Mouse (Mus musculus): ENCODE measurements at regions not wholly inside any gene's neighbourhood (a gene's known extent, or its start where the extent isn't known, plus 50 kb on each side); places are given as distances from the start of the nearest gene placed in this dataset.

GRCm38 (mm10) chr12:79961881-79962280 is 150.9 kb downstream of the Zfp36l1 start:
- no peak for TF ChIP-seq CTCF (IDR thresholded peaks at IDR 0.05; ENCODE audit: low read depth)

GRCm38 (mm10) chr12:79961076-79961475 is 151.7 kb downstream of the Zfp36l1 start:
- peaks cover 2% of the 10 kb centered on the region for H3K4me1 ChIP-seq (ENCODE audit: insufficient read depth)
- no peaks in the 10 kb centered on the region for H3K36me3 ChIP-seq (ENCODE audit: insufficient read depth)
- no peak overlapping the region for H3K4me2 ChIP-seq (ENCODE audit: low read depth)
- 85% methylated on average over 6 of the region's 6 CpGs for WGBS
- DNase-seq (no peak), ATAC-seq (no peak)
- TF ChIP-seq CTCF (IDR thresholded peaks at IDR 0.05; ENCODE audit: low read depth), result no peak
- H3K4me3 ChIP-seq (ENCODE audit: low read depth, low read length), result no peak overlapping the region
- H3K27ac ChIP-seq (ENCODE audit: low read depth, low read length), result no peak overlapping the region
- H3K9me3 ChIP-seq (ENCODE audit: low read length), result no peaks in the 10 kb centered on the region
- no peak overlapping the region for H3K9ac ChIP-seq
- H3K27me3 ChIP-seq (ENCODE audit: insufficient read depth, low read length), result no peaks in the 10 kb centered on the region

More at GRCm38 (mm10) chr12:79961881-79962280, 150.9 kb downstream of the Zfp36l1 start:
- Histone ChIP-seq H3K4me3 (ENCODE audit: low read depth, low read length) (no peak overlapping the region), H3K27ac (ENCODE audit: low read depth, low read length) (no peak overlapping the region), H3K4me1 (ENCODE audit: insufficient read depth) (peaks cover 4% of the 10 kb centered on the region), H3K9me3 (ENCODE audit: low read length) (no peaks in the 10 kb centered on the region), H3K4me2 (ENCODE audit: low read depth) (no peak overlapping the region), H3K36me3 (ENCODE audit: insufficient read depth) (no peaks in the 10 kb centered on the region), H3K27me3 (ENCODE audit: insufficient read depth, low read length) (no peaks in the 10 kb centered on the region), H3K9ac (no peak overlapping the region)
- ATAC-seq, result no peak; the same call in 1 of the 2 replicates
- DNase-seq, result peak; percentile 14
- 48% methylated on average over 4 of the region's 4 CpGs for WGBS

- Histone ChIP-seq H3K4me2 (ENCODE audit: low read depth) (no peak overlapping the region), H3K27ac (ENCODE audit: low read depth, low read length) (no peak overlapping the region), H3K36me3 (ENCODE audit: insufficient read depth) (no peaks in the 10 kb centered on the region), H3K4me1 (ENCODE audit: insufficient read depth) (no peaks in the 10 kb centered on the region), H3K9me3 (ENCODE audit: low read length) (no peaks in the 10 kb centered on the region), H3K4me3 (ENCODE audit: low read depth, low read length) (no peak overlapping the region), H3K9ac (no peak overlapping the region), H3K27me3 (ENCODE audit: insufficient read depth, low read length) (no peaks in the 10 kb centered on the region)
- no peak for TF ChIP-seq CTCF (IDR thresholded peaks at IDR 0.05; ENCODE audit: low read depth)
- ATAC-seq (no peak), DNase-seq (no peak)
- WGBS, result 86% methylated on average over 4 of the region's 4 CpGs
Observed at GRCm38 (mm10) chr12:79960446-79960845, 152.4 kb downstream of the Zfp36l1 start.

- no peak overlapping the region for H3K9ac ChIP-seq
- H3K4me2 ChIP-seq (ENCODE audit: low read depth), result no peak overlapping the region
- H3K36me3 ChIP-seq (ENCODE audit: insufficient read depth), result no peaks in the 10 kb centered on the region
- no peaks in the 10 kb centered on the region for H3K27me3 ChIP-seq (ENCODE audit: insufficient read depth, low read length)
- no peak overlapping the region for H3K27ac ChIP-seq (ENCODE audit: low read depth, low read length)
- H3K4me3 ChIP-seq (ENCODE audit: low read depth, low read length), result no peak overlapping the region
- H3K9me3 ChIP-seq (ENCODE audit: low read length), result no peaks in the 10 kb centered on the region
- WGBS, result 94% methylated on average over 14 of the region's 14 CpGs
- no peaks in the 10 kb centered on the region for H3K4me1 ChIP-seq (ENCODE audit: insufficient read depth)
- ATAC-seq (no peak), DNase-seq (no peak)
- no peak for TF ChIP-seq CTCF (IDR thresholded peaks at IDR 0.05; ENCODE audit: low read depth)
Observed at GRCm38 (mm10) chr12:79959540-79960305, 153.1 kb downstream of the Zfp36l1 start.

- no peak overlapping the region for H3K27ac ChIP-seq (ENCODE audit: low read depth, low read length)
- WGBS, result 77% methylated on average over 4 of the region's 4 CpGs
- no peak for DNase-seq
- H3K36me3 ChIP-seq (ENCODE audit: insufficient read depth), result no peaks in the 10 kb centered on the region
- no peaks in the 10 kb centered on the region for H3K4me1 ChIP-seq (ENCODE audit: insufficient read depth)
- TF ChIP-seq CTCF (IDR thresholded peaks at IDR 0.05; ENCODE audit: low read depth), result no peak
- H3K27me3 ChIP-seq (ENCODE audit: insufficient read depth, low read length), result no peaks in the 10 kb centered on the region
- H3K9ac ChIP-seq, result no peak overlapping the region
- no peak overlapping the region for H3K4me3 ChIP-seq (ENCODE audit: low read depth, low read length)
- no peak for ATAC-seq
- no peaks in the 10 kb centered on the region for H3K9me3 ChIP-seq (ENCODE audit: low read length)
- no peak overlapping the region for H3K4me2 ChIP-seq (ENCODE audit: low read depth)
Observed at GRCm38 (mm10) chr12:79957211-79957610, 155.6 kb downstream of the Zfp36l1 start.

GRCm38 (mm10) chr12:79956351-79956750 is 156.5 kb downstream of the Zfp36l1 start:
- ATAC-seq, result no peak
- no peak for TF ChIP-seq CTCF (IDR thresholded peaks at IDR 0.05; ENCODE audit: low read depth)
- DNase-seq, result no peak
- H3K4me2 ChIP-seq (ENCODE audit: low read depth), result no peak overlapping the region
- no peaks in the 10 kb centered on the region for H3K36me3 ChIP-seq (ENCODE audit: insufficient read depth)
- H3K27ac ChIP-seq (ENCODE audit: low read depth, low read length), result no peak overlapping the region
- no peak overlapping the region for H3K4me3 ChIP-seq (ENCODE audit: low read depth, low read length)
- H3K9me3 ChIP-seq (ENCODE audit: low read length), result no peaks in the 10 kb centered on the region
- H3K9ac ChIP-seq, result no peak overlapping the region
- no peaks in the 10 kb centered on the region for H3K27me3 ChIP-seq (ENCODE audit: insufficient read depth, low read length)
- 93% methylated on average over 6 of the region's 6 CpGs for WGBS
- H3K4me1 ChIP-seq (ENCODE audit: insufficient read depth), result no peaks in the 10 kb centered on the region

GRCm38 (mm10) chr12:79955501-79955900 is 157.3 kb downstream of the Zfp36l1 start:
- Histone ChIP-seq H3K4me1 (ENCODE audit: insufficient read depth) (no peaks in the 10 kb centered on the region), H3K4me2 (ENCODE audit: low read depth) (no peak overlapping the region), H3K27ac (ENCODE audit: low read depth, low read length) (no peak overlapping the region), H3K36me3 (ENCODE audit: insufficient read depth) (no peaks in the 10 kb centered on the region), H3K4me3 (ENCODE audit: low read depth, low read length) (no peak overlapping the region), H3K27me3 (ENCODE audit: insufficient read depth, low read length) (no peaks in the 10 kb centered on the region), H3K9ac (no peak overlapping the region), H3K9me3 (ENCODE audit: low read length) (no peaks in the 10 kb centered on the region)
- ATAC-seq, result no peak
- DNase-seq, result no peak
- TF ChIP-seq CTCF (IDR thresholded peaks at IDR 0.05; ENCODE audit: low read depth), result no peak
- WGBS, result 89% methylated on average over 2 of the region's 2 CpGs
